Mouse (Mus musculus) liver, postnatal 0 days (tissue): ENCODE measurements around the gene Abt1.

Source experiments
- CTCF ChIP-seq: sonication (generic); IDR thresholded peaks from 2 replicates; pipeline ENCODE4 v1.5.1; 2016; ENCODE audit warnings: antibody characterized with exemption, low read depth
- EP300 ChIP-seq: IDR thresholded peaks from 2 replicates; pipeline ENCODE4 v1.6.1; 2016; ENCODE audit warnings: antibody characterized with exemption, low read depth, mild to moderate bottlenecking

DNA sequence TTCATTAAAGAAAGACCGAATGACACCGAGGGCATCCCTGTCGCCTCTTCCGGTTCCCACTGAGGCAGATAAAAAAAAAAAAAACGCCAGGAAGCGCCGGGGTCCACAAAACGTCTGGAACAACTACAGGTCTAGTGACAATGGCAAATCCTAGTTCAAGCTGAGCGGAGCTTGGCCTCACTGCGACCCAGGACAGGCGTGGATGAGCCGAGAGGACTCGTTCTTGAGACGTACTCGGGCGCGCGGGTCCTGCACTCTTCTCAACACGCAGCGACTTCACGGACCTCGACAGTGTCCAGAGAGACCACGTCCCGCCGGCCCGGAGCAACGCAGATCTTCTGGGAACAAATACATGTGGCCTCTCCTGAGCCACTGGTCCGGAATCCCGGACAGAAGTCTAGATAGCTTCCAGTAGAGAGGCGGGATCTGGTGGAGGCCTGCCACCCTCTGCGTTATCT lies 27.4 kb downstream of the Abt1 start:
- TF ChIP-seq CTCF (no peak), EP300 (no peak)
